Mouse (Mus musculus): ENCODE data around the gene Mier2. TPM values are rescaled to one million over a fixed set of nuclear protein-coding genes. Genes with fewer than 3 reads are reported as not detected.
A peak's percentile ranks its signal among the peaks of the same experiment; 100 is the strongest.

Mier2 gene
- polyA plus RNA-seq, 2 experiments: 5.2 to 16.4 TPM

DNA sequence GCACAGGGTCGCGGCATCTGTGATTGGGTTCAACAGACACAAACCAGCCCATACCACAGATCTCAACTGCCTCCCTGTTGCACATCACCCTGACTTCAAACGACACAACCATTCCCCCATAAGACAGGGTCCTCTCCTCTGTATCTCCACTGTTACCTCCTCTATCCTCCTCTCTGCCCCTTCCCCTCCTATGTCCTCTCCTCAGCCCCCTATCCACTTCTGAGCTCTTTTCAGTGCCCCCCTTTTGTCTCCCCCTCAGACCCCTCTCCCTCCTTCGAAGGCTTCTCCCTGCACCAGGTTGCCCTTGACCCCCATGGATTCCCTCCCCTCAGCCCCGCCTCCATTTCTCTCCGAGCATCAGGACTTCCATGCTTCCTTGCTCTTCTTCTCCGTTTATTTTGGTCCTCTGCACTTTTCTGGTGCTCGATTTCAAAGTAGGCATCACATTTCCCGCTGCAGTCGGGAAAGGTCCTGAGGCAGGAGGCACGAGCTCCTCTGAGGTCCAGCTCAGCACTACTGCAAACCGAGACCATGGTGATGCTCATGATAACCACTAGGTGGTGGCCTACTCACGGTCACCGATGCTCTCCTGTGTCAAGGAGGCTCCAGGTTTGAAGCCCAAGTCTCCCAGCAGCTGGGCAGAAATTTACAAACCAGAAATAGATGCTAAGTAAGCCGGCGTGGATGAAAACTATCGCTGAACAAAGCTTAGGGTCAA lies 40.0 kb upstream of the Mier2 start:
- DNase-seq (ENCODE audit: low read depth in 3 of 3, low spot score in 3 of 3) (peak; percentile 12 to 32 (median 20)), ATAC-seq (ENCODE audit: insufficient read depth) (no peak)
- no peak overlapping the region for H3K4me2 ChIP-seq (ENCODE audit: low read depth)
- H3K9me3 ChIP-seq (ENCODE audit: control insufficient read depth, low read length): no peaks in the 10 kb centered on the region
- H3K4me1 ChIP-seq (replicated peaks; ENCODE audit: control insufficient read depth in 2 of 2, insufficient read depth in 2 of 2, low read length in 1 of 2): no peaks in the 10 kb centered on the region
- H3K4me3 ChIP-seq (ENCODE audit: insufficient read depth in 1 of 2, low read depth in 2 of 2, low read length in 2 of 2): no peak overlapping the region
- no peaks in the 10 kb centered on the region for H3K36me3 ChIP-seq (replicated peaks; ENCODE audit: control insufficient read depth, insufficient read depth, low read depth)
- no peaks in the 10 kb centered on the region; the same call in 1 of the 2 replicates for H3K27me3 ChIP-seq (ENCODE audit: control insufficient read depth, insufficient read depth, low read length)
- TF ChIP-seq CTCF (IDR thresholded peaks at IDR 0.05; ENCODE audit: low read depth): peak; percentile 86
- no peak for TF ChIP-seq EP300 (IDR thresholded peaks at IDR 0.05; ENCODE audit: low read depth)
- WGBS (ENCODE audit: insufficient replicate concordance): 13% methylated on average over 17 of the region's 17 CpGs
- no peak overlapping the region for H3K27ac ChIP-seq
- no peak overlapping the region for H3K9ac ChIP-seq (replicated peaks)

- Histone ChIP-seq H3K4me1 (replicated peaks; ENCODE audit: control insufficient read depth in 2 of 2, insufficient read depth in 2 of 2, low read length in 1 of 2) (no peaks in the 10 kb centered on the region), H3K27me3 (ENCODE audit: control insufficient read depth, insufficient read depth, low read length) (no peaks in the 10 kb centered on the region; the same call in 1 of the 2 replicates), H3K9ac (replicated peaks) (no peak overlapping the region), H3K36me3 (replicated peaks; ENCODE audit: control insufficient read depth, insufficient read depth, low read depth) (no peaks in the 10 kb centered on the region), H3K9me3 (ENCODE audit: control insufficient read depth, low read length) (no peaks in the 10 kb centered on the region), H3K4me3 (ENCODE audit: insufficient read depth in 1 of 2, low read depth in 2 of 2, low read length in 2 of 2) (no peak overlapping the region), H3K4me2 (ENCODE audit: low read depth) (no peak overlapping the region), H3K27ac (no peak overlapping the region)
- 26% methylated on average over 6 of the region's 6 CpGs for WGBS (ENCODE audit: insufficient replicate concordance)
- DNase-seq (ENCODE audit: low read depth in 3 of 3, low spot score in 3 of 3) (no peak), ATAC-seq (ENCODE audit: insufficient read depth) (no peak)
- TF ChIP-seq CTCF (IDR thresholded peaks at IDR 0.05; ENCODE audit: low read depth): no peak
- TF ChIP-seq EP300 (IDR thresholded peaks at IDR 0.05; ENCODE audit: low read depth): no peak
Observed at GRCm38 (mm10) chr10:79594111-79594510, 39.1 kb upstream of the Mier2 start.

- no peaks in the 10 kb centered on the region for H3K4me1 ChIP-seq (replicated peaks; ENCODE audit: control insufficient read depth in 2 of 2, insufficient read depth in 2 of 2, low read length in 1 of 2)
- WGBS (ENCODE audit: insufficient replicate concordance): 69% methylated on average over 1 of the region's 1 CpGs
- no peak for ATAC-seq (ENCODE audit: insufficient read depth)
Observed at GRCm38 (mm10) chr10:79590702-79591101, 35.7 kb upstream of the Mier2 start.

GRCm38 (mm10) chr10:79587752-79588126 lies 32.7 kb upstream of the Mier2 start:
- Histone ChIP-seq H3K27ac (no peak overlapping the region), H3K4me3 (ENCODE audit: insufficient read depth in 1 of 2, low read depth in 2 of 2, low read length in 2 of 2) (no peak overlapping the region), H3K4me1 (replicated peaks; ENCODE audit: control insufficient read depth in 2 of 2, insufficient read depth in 2 of 2, low read length in 1 of 2) (no peaks in the 10 kb centered on the region), H3K36me3 (replicated peaks; ENCODE audit: control insufficient read depth, insufficient read depth, low read depth) (no peaks in the 10 kb centered on the region), H3K4me2 (ENCODE audit: low read depth) (no peak overlapping the region), H3K9ac (replicated peaks) (no peak overlapping the region), H3K27me3 (ENCODE audit: control insufficient read depth, insufficient read depth, low read length) (no peaks in the 10 kb centered on the region), H3K9me3 (ENCODE audit: control insufficient read depth, low read length) (no peaks in the 10 kb centered on the region)
- ATAC-seq (ENCODE audit: insufficient read depth): no peak
- TF ChIP-seq CTCF (IDR thresholded peaks at IDR 0.05; ENCODE audit: low read depth) (no peak), EP300 (IDR thresholded peaks at IDR 0.05; ENCODE audit: low read depth) (no peak)
- DNase-seq (ENCODE audit: low read depth in 3 of 3, low spot score in 3 of 3): no peak
- WGBS (ENCODE audit: insufficient replicate concordance): 44% methylated on average over 4 of the region's 4 CpGs

More at GRCm38 (mm10) chr10:79590702-79591101, 35.7 kb upstream of the Mier2 start:
- no peak for DNase-seq (ENCODE audit: low read depth in 3 of 3, low spot score in 3 of 3)
- Histone ChIP-seq H3K9me3 (ENCODE audit: control insufficient read depth, low read length) (no peaks in the 10 kb centered on the region), H3K36me3 (replicated peaks; ENCODE audit: control insufficient read depth, insufficient read depth, low read depth) (no peaks in the 10 kb centered on the region), H3K27me3 (ENCODE audit: control insufficient read depth, insufficient read depth, low read length) (no peaks in the 10 kb centered on the region; the same call in 1 of the 2 replicates), H3K4me2 (ENCODE audit: low read depth) (no peak overlapping the region), H3K9ac (replicated peaks) (no peak overlapping the region), H3K27ac (no peak overlapping the region), H3K4me3 (ENCODE audit: insufficient read depth in 1 of 2, low read depth in 2 of 2, low read length in 2 of 2) (no peak overlapping the region)
- TF ChIP-seq EP300 (IDR thresholded peaks at IDR 0.05; ENCODE audit: low read depth): no peak
- TF ChIP-seq CTCF (IDR thresholded peaks at IDR 0.05; ENCODE audit: low read depth): no peak

- no peaks in the 10 kb centered on the region for H3K9me3 ChIP-seq (ENCODE audit: control insufficient read depth, low read length)
- H3K36me3 ChIP-seq (replicated peaks; ENCODE audit: control insufficient read depth, insufficient read depth, low read depth): no peaks in the 10 kb centered on the region
- DNase-seq (ENCODE audit: low read depth in 3 of 3, low spot score in 3 of 3): no peak
- no peak for TF ChIP-seq EP300 (IDR thresholded peaks at IDR 0.05; ENCODE audit: low read depth)
- TF ChIP-seq CTCF (IDR thresholded peaks at IDR 0.05; ENCODE audit: low read depth): no peak
- H3K9ac ChIP-seq (replicated peaks): no peak within 1 kb of the TSS
- WGBS (ENCODE audit: insufficient replicate concordance): 52% methylated on average over 5 of the region's 5 CpGs
- H3K4me2 ChIP-seq (ENCODE audit: low read depth): no peak within 1 kb of the TSS
- no peaks in the 10 kb centered on the region for H3K27me3 ChIP-seq (ENCODE audit: control insufficient read depth, insufficient read depth, low read length)
- no peak within 1 kb of the TSS for H3K27ac ChIP-seq
- ATAC-seq (ENCODE audit: insufficient read depth): no peak
- H3K4me3 ChIP-seq (ENCODE audit: insufficient read depth in 1 of 2, low read depth in 2 of 2, low read length in 2 of 2): no peak within 1 kb of the TSS
- H3K4me1 ChIP-seq (replicated peaks; ENCODE audit: control insufficient read depth in 2 of 2, insufficient read depth in 2 of 2, low read length in 1 of 2): no peaks in the 10 kb centered on the region
Observed at GRCm38 (mm10) chr10:79587061-79587751, 32.2 kb upstream of the Mier2 start, which contains the start of gene Theg. Theg (minus strand) TSS chr10:79587331.
